Mouse (Mus musculus): ENCODE data around the gene Slit2. TPM values are rescaled to one million over a fixed set of nuclear protein-coding genes. Genes with fewer than 3 reads are reported as not detected.

Slit2 gene
- polyA plus RNA-seq (2015; fragmentation: Nextera tagmentation; extraction: Ambion mirVana) = 22.1 and 24.0 TPM in 2 replicates

- Histone ChIP-seq H3K9ac (peak within 1 kb of the TSS; percentile 60), H3K27me3 (replicated peaks) (peaks cover 29% of the 10 kb centered on the region), H3K27ac (0 out of 2 replicates have a peak within 1 kb of the TSS, but pooled peaks have one; percentile 17), H3K36me3 (no peaks in the 10 kb centered on the region), H3K4me2 (replicated peaks) (peak within 1 kb of the TSS; percentile 94), H3K4me3 (replicated peaks) (peak within 1 kb of the TSS; percentile 64), H3K4me1 (replicated peaks) (peaks cover 26% of the 10 kb centered on the region), H3K9me3 (no peaks in the 10 kb centered on the region)
- 0% methylated on average over 66 of the region's 66 CpGs for WGBS
- ATAC-seq = peak; percentile 95
Observed at GRCm38 (mm10) chr5:47982941-47983701, at the start of gene Slit2. Gene Slit2 (plus strand): TSS chr5:47983138.

DNA sequence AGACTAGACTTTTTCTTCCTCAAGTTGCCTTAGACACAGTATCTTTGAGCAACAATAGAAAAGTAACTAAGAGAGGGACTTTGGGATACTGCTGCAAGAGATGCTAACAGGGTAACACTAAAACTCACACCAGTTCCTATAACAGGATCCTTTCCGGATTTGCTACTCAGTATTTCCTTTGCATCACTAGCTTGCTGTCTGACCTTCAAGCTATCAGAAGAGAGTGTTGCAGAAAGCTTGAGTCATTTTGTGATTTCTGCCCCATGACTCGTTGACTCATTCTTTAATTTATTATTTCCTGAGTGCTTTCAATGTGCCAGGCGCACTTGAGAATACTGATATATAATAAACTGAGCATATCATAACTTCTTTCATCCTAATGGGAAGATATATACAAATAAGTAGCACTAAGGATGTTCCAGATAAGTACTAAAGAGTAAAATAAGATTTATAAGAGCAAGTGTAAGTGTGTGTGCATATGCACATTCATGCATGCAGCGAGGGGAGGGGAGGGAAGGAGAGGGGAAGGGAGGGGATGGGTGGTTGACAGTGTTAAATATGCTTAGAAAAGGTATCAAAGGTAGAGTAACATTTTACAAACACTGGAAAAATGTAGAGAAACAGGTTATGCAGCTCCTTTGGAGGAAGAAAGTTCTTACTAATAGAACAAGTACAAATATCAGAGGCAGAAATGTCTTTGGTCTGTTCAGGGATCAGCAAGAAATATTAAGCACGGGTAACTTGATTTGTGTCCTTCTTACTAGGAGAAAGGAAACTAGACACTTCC is 44.2 kb upstream of the Slit2 start:
- H3K27me3 ChIP-seq (replicated peaks) = no peaks in the 10 kb centered on the region
- ATAC-seq = no peak
- H3K9ac ChIP-seq = no peak overlapping the region
- H3K4me2 ChIP-seq (replicated peaks) = no peak overlapping the region
- WGBS = 54% methylated on average over 5 of the region's 5 CpGs
- no peaks in the 10 kb centered on the region for H3K4me1 ChIP-seq (replicated peaks)
- H3K4me3 ChIP-seq (replicated peaks) = no peak overlapping the region
- no peaks in the 10 kb centered on the region for H3K36me3 ChIP-seq
- no peak overlapping the region for H3K27ac ChIP-seq
- no peaks in the 10 kb centered on the region for H3K9me3 ChIP-seq

DNA sequence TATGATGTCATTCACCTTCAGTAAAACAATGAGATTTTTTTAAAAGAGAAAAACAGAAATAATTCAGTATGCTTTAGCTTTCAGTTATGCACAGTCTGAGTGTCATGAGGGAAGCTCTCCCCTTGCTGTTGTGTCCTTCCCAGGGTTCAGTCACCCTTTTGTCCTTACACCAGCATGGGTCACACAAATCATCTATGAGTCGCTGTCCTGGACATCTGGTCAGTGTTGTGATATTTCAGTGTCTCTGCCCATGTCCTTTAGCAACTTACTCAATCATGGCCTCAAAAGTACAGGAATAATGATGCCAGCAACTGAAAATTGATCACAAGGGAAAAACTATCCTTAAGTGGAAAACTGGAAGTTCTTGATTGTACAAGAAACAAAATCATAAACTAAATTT is 26.5 kb upstream of the Slit2 start:
- Histone ChIP-seq H3K36me3 (no peaks in the 10 kb centered on the region), H3K4me2 (replicated peaks) (no peak overlapping the region), H3K27me3 (replicated peaks) (no peaks in the 10 kb centered on the region), H3K4me3 (replicated peaks) (no peak overlapping the region), H3K27ac (no peak overlapping the region), H3K9ac (no peak overlapping the region), H3K9me3 (no peaks in the 10 kb centered on the region), H3K4me1 (replicated peaks) (no peaks in the 10 kb centered on the region)
- WGBS = 66% methylated on average over 1 of the region's 1 CpGs
- ATAC-seq = no peak

- Histone ChIP-seq H3K4me1 (replicated peaks) (no peaks in the 10 kb centered on the region), H3K27me3 (replicated peaks) (no peaks in the 10 kb centered on the region), H3K9me3 (no peaks in the 10 kb centered on the region), H3K4me2 (replicated peaks) (no peak overlapping the region), H3K27ac (no peak overlapping the region), H3K4me3 (replicated peaks) (no peak overlapping the region), H3K9ac (no peak overlapping the region), H3K36me3 (no peaks in the 10 kb centered on the region)
- no peak for ATAC-seq
- 63% methylated on average over 2 of the region's 2 CpGs for whole genome bisulfite sequencing
Observed at GRCm38 (mm10) chr5:47975795-47976194, 7.1 kb upstream of the Slit2 start.

DNA sequence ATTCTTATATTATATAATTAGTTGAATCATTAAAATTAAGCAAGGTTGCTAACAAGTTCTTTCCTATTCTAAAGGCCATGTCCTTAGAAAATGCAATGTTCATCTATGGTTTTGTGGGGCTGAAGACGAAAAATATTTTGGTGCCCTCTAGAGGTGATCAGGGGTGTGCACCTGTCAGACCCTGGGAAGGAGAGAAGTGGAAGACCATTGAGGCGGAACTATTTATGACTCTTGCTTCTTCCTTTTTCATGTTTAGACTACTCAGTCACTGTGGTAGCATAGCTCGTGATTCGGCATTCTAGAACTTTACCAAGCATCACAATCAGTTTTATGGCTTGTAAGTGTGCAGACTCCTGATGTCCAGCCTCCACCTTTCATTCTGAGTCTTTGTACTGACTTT is 3.6 kb upstream of the Slit2 start:
- Histone ChIP-seq H3K27me3 (replicated peaks) (peaks cover 8% of the 10 kb centered on the region), H3K27ac (no peak overlapping the region), H3K9me3 (no peaks in the 10 kb centered on the region), H3K9ac (no peak overlapping the region), H3K36me3 (no peaks in the 10 kb centered on the region), H3K4me3 (replicated peaks) (no peak overlapping the region), H3K4me2 (replicated peaks) (no peak overlapping the region), H3K4me1 (replicated peaks) (peaks cover 9% of the 10 kb centered on the region)
- ATAC-seq = no peak
- 25% methylated on average over 4 of the region's 4 CpGs for whole genome bisulfite sequencing

DNA sequence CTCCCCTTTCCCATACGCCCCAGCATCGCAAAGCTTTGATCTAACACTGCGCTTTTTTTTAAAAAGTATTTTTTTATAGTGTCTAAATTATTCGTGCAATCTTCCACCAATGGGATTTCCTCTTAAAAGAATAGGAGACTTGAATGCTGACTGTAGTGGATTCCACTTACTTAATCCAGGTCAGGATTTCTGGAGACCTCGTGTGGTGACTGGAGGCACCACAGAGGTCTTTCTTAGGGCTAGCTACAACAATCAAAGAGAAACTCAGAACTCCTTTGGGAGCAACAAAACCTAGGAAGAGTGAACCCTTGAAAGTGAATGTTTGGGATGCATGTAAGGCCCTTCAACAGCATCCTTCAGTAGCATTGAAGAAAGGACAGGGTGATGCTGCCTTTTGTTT is 2.5 kb upstream of the Slit2 start:
- Histone ChIP-seq H3K4me2 (replicated peaks) (no peak overlapping the region), H3K27ac (no peak overlapping the region), H3K27me3 (replicated peaks) (peaks cover 19% of the 10 kb centered on the region), H3K9ac (no peak overlapping the region), H3K36me3 (no peaks in the 10 kb centered on the region), H3K4me1 (replicated peaks) (peaks cover 19% of the 10 kb centered on the region), H3K4me3 (replicated peaks) (no peak overlapping the region), H3K9me3 (no peaks in the 10 kb centered on the region)
- ATAC-seq = no peak
- 38% methylated on average over 5 of the region's 5 CpGs for WGBS

- Histone ChIP-seq H3K9ac (no peak overlapping the region), H3K36me3 (no peaks in the 10 kb centered on the region), H3K4me1 (replicated peaks) (peaks cover 26% of the 10 kb centered on the region), H3K9me3 (no peaks in the 10 kb centered on the region), H3K27ac (no peak overlapping the region), H3K27me3 (replicated peaks) (peaks cover 29% of the 10 kb centered on the region), H3K4me3 (replicated peaks) (no peak overlapping the region), H3K4me2 (replicated peaks) (peak overlapping the region; percentile 94; the same call in 1 of the 2 replicates)
- 64% methylated on average over 8 of the region's 8 CpGs for WGBS
- ATAC-seq = no peak
Observed at GRCm38 (mm10) chr5:47981951-47982350, 987 bp upstream of the Slit2 start.

DNA sequence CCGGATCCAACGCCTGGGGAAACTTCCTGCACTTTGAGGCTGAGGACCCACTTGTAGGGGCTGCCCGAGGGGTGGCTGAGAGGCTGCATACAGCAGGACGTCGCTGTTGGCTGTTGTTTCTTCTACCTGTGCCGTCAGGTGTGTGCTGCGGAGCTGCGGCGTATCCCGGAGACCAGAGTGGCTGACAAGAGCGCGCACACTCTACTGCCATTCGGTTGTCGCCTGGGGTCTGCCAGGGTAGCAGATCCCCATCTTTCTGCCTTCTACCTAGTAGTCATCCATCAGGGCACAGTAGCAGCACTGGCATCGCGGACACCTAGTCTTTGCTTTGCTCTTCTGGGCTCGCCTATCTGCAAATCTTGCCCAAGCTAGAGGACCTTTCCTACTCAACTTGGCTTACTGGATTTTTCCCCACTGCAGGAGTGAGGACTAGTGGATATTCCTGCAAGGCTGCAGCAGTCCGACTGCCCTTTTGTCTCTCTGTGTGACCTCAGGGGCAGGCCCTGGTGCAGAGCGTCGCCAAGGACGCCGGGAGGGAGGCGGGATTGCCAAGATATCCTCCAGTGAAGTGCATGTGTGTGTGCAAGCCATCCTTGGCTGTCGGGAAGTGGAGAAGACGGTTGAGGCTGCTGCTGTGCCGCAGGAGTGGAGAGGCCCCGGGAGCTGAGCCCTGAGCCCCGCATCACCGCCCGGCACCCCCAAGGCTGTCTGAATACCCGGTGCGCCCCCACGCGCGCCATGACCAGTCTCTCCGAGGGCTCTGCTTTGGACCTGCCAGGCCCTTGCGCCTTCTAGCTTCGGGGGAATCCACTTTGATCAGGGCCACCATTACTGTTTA is 1.0 kb downstream of the Slit2 start:
- H3K36me3 ChIP-seq = no peaks in the 10 kb centered on the region
- WGBS = under 1% methylated on average over 38 of the region's 38 CpGs
- peak; percentile 15 for ATAC-seq
- H3K4me1 ChIP-seq (replicated peaks) = peaks cover 26% of the 10 kb centered on the region
- no peak overlapping the region for H3K27ac ChIP-seq
- H3K27me3 ChIP-seq (replicated peaks) = peaks cover 29% of the 10 kb centered on the region
- peak overlapping the region; percentile 64 for H3K4me3 ChIP-seq (replicated peaks)
- H3K9ac ChIP-seq = peak overlapping the region; percentile 60
- no peaks in the 10 kb centered on the region for H3K9me3 ChIP-seq
- peak overlapping the region; percentile 94 for H3K4me2 ChIP-seq (replicated peaks)

GRCm38 (mm10) chr5:47984584-47985197 is 1.8 kb downstream of the Slit2 start:
- H3K36me3 ChIP-seq = no peaks in the 10 kb centered on the region
- peak overlapping the region; percentile 60 for H3K9ac ChIP-seq
- peaks cover 26% of the 10 kb centered on the region for H3K4me1 ChIP-seq (replicated peaks)
- no peaks in the 10 kb centered on the region for H3K9me3 ChIP-seq
- no peak overlapping the region for H3K27ac ChIP-seq
- WGBS = 7% methylated on average over 23 of the region's 23 CpGs
- H3K27me3 ChIP-seq (replicated peaks) = peaks cover 29% of the 10 kb centered on the region
- peak; percentile 1; the same call in 1 of the 2 replicates for ATAC-seq
- H3K4me2 ChIP-seq (replicated peaks) = peak overlapping the region; percentile 94
- peak overlapping the region; percentile 64 for H3K4me3 ChIP-seq (replicated peaks)

DNA sequence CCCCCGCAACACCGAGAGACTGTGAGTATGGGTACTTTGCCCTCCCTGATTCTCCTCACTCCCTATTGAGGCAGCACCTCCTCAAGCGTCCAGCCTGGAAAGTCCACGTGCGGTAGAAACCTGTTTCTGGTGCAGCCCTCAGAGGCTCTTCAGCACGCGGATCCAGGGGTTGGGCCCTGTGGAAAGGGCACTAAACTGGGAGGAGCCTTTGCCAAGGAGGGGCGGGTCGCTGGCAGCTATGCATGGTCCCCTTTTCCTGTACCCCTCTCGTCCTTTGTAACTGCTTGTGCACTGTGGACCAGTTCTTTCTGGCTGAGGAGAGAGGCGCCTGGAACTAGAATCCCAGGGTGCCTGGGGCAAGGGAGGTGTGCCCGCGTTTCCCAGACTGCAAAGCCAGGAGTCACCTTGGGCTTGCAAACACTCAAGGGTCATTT is 2.3 kb downstream of the Slit2 start:
- H3K4me2 ChIP-seq (replicated peaks) = peak overlapping the region; percentile 94
- ATAC-seq = peak; percentile 5; the same call in 1 of the 2 replicates
- H3K4me3 ChIP-seq (replicated peaks) = peak overlapping the region; percentile 64
- peak overlapping the region; percentile 60 for H3K9ac ChIP-seq
- H3K27me3 ChIP-seq (replicated peaks) = peaks cover 29% of the 10 kb centered on the region
- H3K36me3 ChIP-seq = no peaks in the 10 kb centered on the region
- H3K4me1 ChIP-seq (replicated peaks) = peaks cover 26% of the 10 kb centered on the region
- WGBS = 5% methylated on average over 13 of the region's 13 CpGs
- no peak overlapping the region for H3K27ac ChIP-seq
- no peaks in the 10 kb centered on the region for H3K9me3 ChIP-seq

- H3K27me3 ChIP-seq (replicated peaks) = peaks cover 29% of the 10 kb centered on the region
- H3K4me3 ChIP-seq (replicated peaks) = peak overlapping the region; percentile 64
- H3K4me1 ChIP-seq (replicated peaks) = peaks cover 26% of the 10 kb centered on the region
- no peak for ATAC-seq
- H3K4me2 ChIP-seq (replicated peaks) = peak overlapping the region; percentile 94
- no peaks in the 10 kb centered on the region for H3K9me3 ChIP-seq
- H3K36me3 ChIP-seq = no peaks in the 10 kb centered on the region
- peak overlapping the region; percentile 48 for H3K9ac ChIP-seq
- no peak overlapping the region for H3K27ac ChIP-seq
- 2% methylated on average over 48 of the region's 48 CpGs for WGBS
Observed at GRCm38 (mm10) chr5:47985901-47986670, 3.1 kb downstream of the Slit2 start.

Data from intestine, embryonic 15.5 days (tissue).